In the genomic region with DNA sequence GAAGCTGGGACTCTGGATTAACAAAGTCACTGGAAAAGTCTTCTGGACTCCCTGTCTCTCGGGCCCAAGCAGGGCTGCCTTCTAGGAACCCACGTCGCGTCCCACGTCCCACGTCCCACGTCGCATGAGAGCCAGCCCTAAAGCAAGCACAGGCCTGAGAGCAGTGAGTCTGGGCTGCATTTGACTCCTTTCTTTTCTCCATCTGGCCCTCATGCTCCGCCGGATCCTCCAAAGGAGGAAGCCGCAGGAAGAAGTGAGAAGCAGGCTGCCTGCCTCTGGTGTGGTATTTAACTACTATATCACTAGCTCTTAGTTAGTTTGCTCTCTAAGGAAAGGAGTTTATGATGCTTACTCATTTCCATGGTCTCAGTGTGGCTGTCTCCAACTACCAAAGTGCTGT, we compare ENCODE assay signal across 11 mouse cellular contexts. TPM values are rescaled to one million over a fixed set of nuclear protein-coding genes. Genes with fewer than 3 reads are reported as not detected.
DNase-seq lines count a peak whose midpoint lies in the region; ATAC-seq and TF ChIP-seq lines count a peak whose summit lies in the region.
"Had no signal": no experiment of that assay in that cellular context is flagged by ENCODE, and none has a peak within 500 bp of the region (broad histone marks: within the 10 kb centered on the region; RNA-seq: fewer than 3 reads in every experiment).

No protein-coding gene starts in this region.

- no peaks in the 10 kb centered on the region for H3K36me3 ChIP-seq in liver, embryonic 12.5 days
- no peaks in the 10 kb centered on the region for H3K36me3 ChIP-seq in ES-Bruce4 (ENCODE audit: control insufficient read depth, insufficient read depth, low read length, poor library complexity, severe bottlenecking)
- H3K36me3 ChIP-seq in heart, embryonic 15.5 days, result no peaks in the 10 kb centered on the region
- no peaks in the 10 kb centered on the region for H3K36me3 ChIP-seq in thymus, adult 2 months (ENCODE audit: control insufficient read depth, insufficient read depth, low read length)
- no peaks in the 10 kb centered on the region for H3K36me3 ChIP-seq in forebrain, embryonic 16.5 days (ENCODE audit: control insufficient read depth, insufficient read depth)
- H3K36me3 ChIP-seq: midbrain, embryonic 15.5 days had no signal

- DNase-seq in heart, adult 11 months, result peak; percentile 88
- DNase-seq in heart, postnatal 4 days, result no peak
- no peak for DNase-seq in liver
- DNase-seq in thymus, adult 2 months, result no peak
- DNase-seq: B cell, adult 2 months; layer of hippocampus, postnatal 36 days had no signal

- no peak overlapping the region for H3K4me3 ChIP-seq in liver, embryonic 12.5 days
- H3K4me3 ChIP-seq in ES-Bruce4 (ENCODE audit: low read depth, low read length), result peak overlapping the region; percentile 35
- no peak overlapping the region for H3K4me3 ChIP-seq in heart, embryonic 15.5 days
- no peak overlapping the region for H3K4me3 ChIP-seq in thymus, adult 2 months (ENCODE audit: control insufficient read depth, insufficient read depth, low read length)
- no peak overlapping the region for H3K4me3 ChIP-seq in forebrain, embryonic 16.5 days (replicated peaks; ENCODE audit: low read length)
- H3K4me3 ChIP-seq: midbrain, embryonic 15.5 days had no signal

- no peaks in the 10 kb centered on the region for H3K9me3 ChIP-seq in liver, embryonic 12.5 days (replicated peaks)
- no peaks in the 10 kb centered on the region for H3K9me3 ChIP-seq in ES-Bruce4 (replicated peaks; ENCODE audit: control insufficient read depth, insufficient read depth, low read length, poor library complexity, severe bottlenecking)
- H3K9me3 ChIP-seq in heart, embryonic 15.5 days (replicated peaks), result no peaks in the 10 kb centered on the region
- H3K9me3 ChIP-seq in forebrain, embryonic 16.5 days (ENCODE audit: control insufficient read depth, low read length), result no peaks in the 10 kb centered on the region
- H3K9me3 ChIP-seq: midbrain, embryonic 15.5 days had no signal

- H3K4me2 ChIP-seq in liver, embryonic 12.5 days, result peak overlapping the region; percentile 47; the same call in 1 of the 2 replicates
- no peak overlapping the region for H3K4me2 ChIP-seq in heart, embryonic 15.5 days
- H3K4me2 ChIP-seq in forebrain, embryonic 16.5 days (ENCODE audit: low read length), result no peak overlapping the region

- no peak overlapping the region for H3K27ac ChIP-seq in liver, embryonic 12.5 days
- H3K27ac ChIP-seq in ES-Bruce4 (ENCODE audit: insufficient read depth, low read length), result peak overlapping the region; percentile 64
- H3K27ac ChIP-seq in heart, embryonic 15.5 days, result peak overlapping the region; percentile 67; the same call in 1 of the 2 replicates
- H3K27ac ChIP-seq in thymus, adult 2 months (ENCODE audit: control insufficient read depth, insufficient read depth, low read length), result no peak overlapping the region
- H3K27ac ChIP-seq in forebrain, embryonic 16.5 days (ENCODE audit: low read length), result no peak overlapping the region
- H3K27ac ChIP-seq: midbrain, embryonic 15.5 days had no signal

- TF ChIP-seq EP300 in ES-Bruce4 (IDR thresholded peaks at IDR 0.05; ENCODE audit: insufficient read depth, low read depth, low read length), result no peak

- 77% methylated on average over 11 of the region's 11 CpGs for WGBS in liver, embryonic 12.5 days (ENCODE audit: insufficient replicate concordance)
- 79% methylated on average over 11 of the region's 11 CpGs for WGBS in heart, embryonic 15.5 days
- 92% methylated on average over 11 of the region's 11 CpGs for WGBS in thymus, adult 2 months
- 73% methylated on average over 11 of the region's 11 CpGs for WGBS in forebrain, embryonic 16.5 days

- H3K27me3 ChIP-seq in liver, embryonic 12.5 days (replicated peaks), result no peaks in the 10 kb centered on the region
- H3K27me3 ChIP-seq in ES-Bruce4 (ENCODE audit: control insufficient read depth, insufficient read depth, low read length, poor library complexity, severe bottlenecking), result no peaks in the 10 kb centered on the region
- H3K27me3 ChIP-seq in heart, embryonic 15.5 days, result no peaks in the 10 kb centered on the region
- no peaks in the 10 kb centered on the region for H3K27me3 ChIP-seq in thymus, adult 2 months (ENCODE audit: control insufficient read depth, insufficient read depth, low read length)
- no peaks in the 10 kb centered on the region for H3K27me3 ChIP-seq in forebrain, embryonic 16.5 days (replicated peaks; ENCODE audit: control insufficient read depth, insufficient read depth, low read length)
- H3K27me3 ChIP-seq: midbrain, embryonic 15.5 days had no signal

- peaks cover 58% of the 10 kb centered on the region for H3K4me1 ChIP-seq in liver, embryonic 12.5 days
- peaks cover 2% of the 10 kb centered on the region for H3K4me1 ChIP-seq in ES-Bruce4 (ENCODE audit: control insufficient read depth, insufficient read depth, low read length)
- H3K4me1 ChIP-seq in heart, embryonic 15.5 days (replicated peaks), result peaks cover 26% of the 10 kb centered on the region
- H3K4me1 ChIP-seq in thymus, adult 2 months (replicated peaks; ENCODE audit: control insufficient read depth, insufficient read depth, low read length), result peaks cover 8% of the 10 kb centered on the region
- H3K4me1 ChIP-seq in forebrain, embryonic 16.5 days (replicated peaks; ENCODE audit: control insufficient read depth, insufficient read depth, low read length), result peaks cover 26% of the 10 kb centered on the region

- ATAC-seq in liver, embryonic 12.5 days, result no peak
- no peak for ATAC-seq in heart, embryonic 15.5 days (replicated peaks; ENCODE audit: insufficient number of reproducible peaks, insufficient read depth, low FRiP score, low read depth)
- no peak for ATAC-seq in forebrain, embryonic 16.5 days
- ATAC-seq: midbrain, embryonic 15.5 days had no signal

- H3K9ac ChIP-seq in liver, embryonic 12.5 days, result no peak overlapping the region
- H3K9ac ChIP-seq in ES-Bruce4 (ENCODE audit: low read depth, poor library complexity, severe bottlenecking), result peak overlapping the region; percentile 86
- no peak overlapping the region for H3K9ac ChIP-seq in heart, embryonic 15.5 days
- no peak overlapping the region for H3K9ac ChIP-seq in forebrain, embryonic 16.5 days (replicated peaks; ENCODE audit: low read depth, low read length)
- H3K9ac ChIP-seq: midbrain, embryonic 15.5 days had no signal

- no peak for TF ChIP-seq POLR2A in ES-Bruce4 (IDR thresholded peaks at IDR 0.05; ENCODE audit: insufficient read depth, low read length)
- TF ChIP-seq POLR2A in thymus, adult 2 months (IDR thresholded peaks at IDR 0.05; ENCODE audit: control insufficient read depth, extremely low read depth, insufficient read depth, low read length, poor library complexity), result no peak

- TF ChIP-seq CTCF in ES-Bruce4 (IDR thresholded peaks at IDR 0.05; ENCODE audit: low read depth, low read length), result no peak
- TF ChIP-seq CTCF in thymus, adult 2 months (IDR thresholded peaks at IDR 0.05; ENCODE audit: borderline replicate concordance, control insufficient read depth, extremely low read depth, insufficient read depth, low read length, poor library complexity), result no peak

RNA-seq across cellular contexts. Expression of a gene that starts 39.8 kb away (rescaled TPM):
- 1 to 10 TPM; 6.0 to 6.4 TPM for total RNA-seq in heart, postnatal 4 days (2021)
- polyA plus RNA-seq in liver, embryonic 12.5 days (2016; fragmentation: Nextera tagmentation; extraction: Ambion mirVana), result 11.3 and 12.1 TPM in 2 replicates
- polyA plus RNA-seq in ES-Bruce4 (2011; ENCODE audit: insufficient read depth, insufficient read length, low read depth, missing spikeins), result 27.2 and 30.5 TPM in 2 replicates
- 8.1 and 8.6 TPM in 2 replicates for polyA plus RNA-seq in heart, embryonic 15.5 days (2015; fragmentation: Nextera tagmentation; extraction: Ambion mirVana)
- polyA plus RNA-seq in thymus, adult 2 months (2012; rRNA removed), result 5.5 and 7.2 TPM in 2 replicates
- polyA plus RNA-seq in forebrain, embryonic 16.5 days (2015; fragmentation: Nextera tagmentation; extraction: Ambion mirVana), result 15.4 and 16.5 TPM in 2 replicates

RNA-seq across cellular contexts. Expression of a gene that starts 39.9 kb away (rescaled TPM):
- 10 to 100 TPM; 14.8 to 15.4 TPM for total RNA-seq in heart, postnatal 4 days (2021)
- 9.8 and 10.3 TPM in 2 replicates for polyA plus RNA-seq in liver, embryonic 12.5 days (2016; fragmentation: Nextera tagmentation; extraction: Ambion mirVana)
- polyA plus RNA-seq in ES-Bruce4 (2011; ENCODE audit: insufficient read depth, insufficient read length, low read depth, missing spikeins), result 27.5 and 30.5 TPM in 2 replicates
- polyA plus RNA-seq in heart, embryonic 15.5 days (2015; fragmentation: Nextera tagmentation; extraction: Ambion mirVana), result 7.9 and 9.7 TPM in 2 replicates
- 5.7 and 6.0 TPM in 2 replicates for polyA plus RNA-seq in thymus, adult 2 months (2012; rRNA removed)
- polyA plus RNA-seq in forebrain, embryonic 16.5 days (2015; fragmentation: Nextera tagmentation; extraction: Ambion mirVana), result 16.1 and 17.2 TPM in 2 replicates

Comparison
In these comparisons a context has a peak if more than half of its experiments do, and no peak if none do; other contexts are left out.
1. H3K27ac ChIP-seq: peak in ES-Bruce4 (single experiment) and heart, embryonic 15.5 days (single experiment); none in liver, embryonic 12.5 days (single experiment), thymus, adult 2 months (single experiment) and forebrain, embryonic 16.5 days (single experiment).